Mouse (Mus musculus): ENCODE measurements around the gene Rxfp3.

- no peak for TF ChIP-seq CTCF (IDR thresholded peaks at IDR 0.05; ENCODE audit: extremely low read depth, insufficient read depth, insufficient read length, insufficient replicate concordance)
- TF ChIP-seq POLR2A (IDR thresholded peaks at IDR 0.05; ENCODE audit: low read depth, low read length) = no peak
Observed at GRCm38 (mm10) chr15:11084241-11084992, 46.6 kb upstream of the Rxfp3 start.

Measured in spleen, adult 2 months (tissue).